Mouse (Mus musculus): ENCODE data around the gene Tpgs1.

- TF ChIP-seq CTCF (conservative IDR thresholded peaks at IDR 0.05; ENCODE audit: insufficient read depth, insufficient read length, low read depth, low read length) = peak; percentile 54
- no peak for TF ChIP-seq POLR2A (IDR thresholded peaks at IDR 0.05; ENCODE audit: low read depth, low read length)
Observed at GRCm38 (mm10) chr10:79682916-79683582, 13.9 kb downstream of the Tpgs1 start.

All from kidney, adult 2 months (tissue).